Mouse (Mus musculus): ENCODE measurements around the gene Tmcc1. TPM values are rescaled to one million over a fixed set of nuclear protein-coding genes. Genes with fewer than 3 reads are reported as not detected.

The Tmcc1 gene
- polyA plus RNA-seq, 1 experiment from 2014 or later: 13.6 TPM

GRCm38 (mm10) chr6:116055001-116055471 is 138.2 kb downstream of the Tmcc1 start:
- no peaks in the 10 kb centered on the region for H3K27me3 ChIP-seq
- no peaks in the 10 kb centered on the region for H3K36me3 ChIP-seq
- 88% methylated on average over 1 of the region's 1 CpGs for WGBS
- H3K4me2 ChIP-seq (replicated peaks): no peak overlapping the region
- H3K9ac ChIP-seq: no peak overlapping the region
- H3K9me3 ChIP-seq (replicated peaks): no peaks in the 10 kb centered on the region
- peaks cover 4% of the 10 kb centered on the region; the same call in 1 of the 2 replicates for H3K4me1 ChIP-seq
- H3K27ac ChIP-seq (replicated peaks): no peak overlapping the region
- H3K4me3 ChIP-seq (replicated peaks): no peak overlapping the region
- ATAC-seq (ENCODE audit: insufficient number of reproducible peaks, low FRiP score, low TSS enrichment, low read depth): no peak

- no peak overlapping the region for H3K4me2 ChIP-seq (replicated peaks)
- H3K27me3 ChIP-seq: no peaks in the 10 kb centered on the region
- no peak overlapping the region for H3K4me3 ChIP-seq (replicated peaks)
- no peak overlapping the region for H3K27ac ChIP-seq (replicated peaks)
- WGBS: 74% methylated on average over 1 of the region's 1 CpGs
- no peak for ATAC-seq (ENCODE audit: insufficient number of reproducible peaks, low FRiP score, low TSS enrichment, low read depth)
- no peak overlapping the region for H3K9ac ChIP-seq
- peaks cover under 1% of the 10 kb centered on the region; the same call in 1 of the 2 replicates for H3K9me3 ChIP-seq (replicated peaks)
- H3K4me1 ChIP-seq: no peaks in the 10 kb centered on the region
- no peaks in the 10 kb centered on the region for H3K36me3 ChIP-seq
Observed at GRCm38 (mm10) chr6:116047896-116048295, 145.4 kb downstream of the Tmcc1 start.

GRCm38 (mm10) chr6:116047366-116047765 is 145.9 kb downstream of the Tmcc1 start:
- Histone ChIP-seq H3K36me3 (no peaks in the 10 kb centered on the region), H3K4me1 (no peaks in the 10 kb centered on the region), H3K4me2 (replicated peaks) (no peak overlapping the region), H3K27ac (replicated peaks) (no peak overlapping the region), H3K9ac (no peak overlapping the region), H3K9me3 (replicated peaks) (peaks cover 4% of the 10 kb centered on the region; the same call in 1 of the 2 replicates), H3K27me3 (no peaks in the 10 kb centered on the region), H3K4me3 (replicated peaks) (no peak overlapping the region)
- ATAC-seq (ENCODE audit: insufficient number of reproducible peaks, low FRiP score, low TSS enrichment, low read depth): no peak
- 52% methylated on average over 3 of the region's 3 CpGs for WGBS

GRCm38 (mm10) chr6:116044039-116044438 is 149.2 kb downstream of the Tmcc1 start:
- Histone ChIP-seq H3K27ac (replicated peaks) (no peak overlapping the region), H3K9me3 (replicated peaks) (peaks cover 4% of the 10 kb centered on the region; the same call in 1 of the 2 replicates), H3K9ac (no peak overlapping the region), H3K36me3 (no peaks in the 10 kb centered on the region), H3K4me3 (replicated peaks) (no peak overlapping the region), H3K4me1 (no peaks in the 10 kb centered on the region), H3K27me3 (no peaks in the 10 kb centered on the region), H3K4me2 (replicated peaks) (no peak overlapping the region)
- WGBS: 75% methylated on average over 2 of the region's 2 CpGs
- ATAC-seq (ENCODE audit: insufficient number of reproducible peaks, low FRiP score, low TSS enrichment, low read depth): no peak

GRCm38 (mm10) chr6:116038222-116038621 is 155.1 kb downstream of the Tmcc1 start:
- no peak overlapping the region for H3K9ac ChIP-seq
- no peak overlapping the region for H3K27ac ChIP-seq (replicated peaks)
- no peaks in the 10 kb centered on the region for H3K27me3 ChIP-seq
- no peaks in the 10 kb centered on the region for H3K4me1 ChIP-seq
- no peaks in the 10 kb centered on the region for H3K36me3 ChIP-seq
- no peak overlapping the region for H3K4me3 ChIP-seq (replicated peaks)
- H3K4me2 ChIP-seq (replicated peaks): no peak overlapping the region
- ATAC-seq (ENCODE audit: insufficient number of reproducible peaks, low FRiP score, low TSS enrichment, low read depth): no peak
- 85% methylated on average over 2 of the region's 2 CpGs for WGBS
- peaks cover 4% of the 10 kb centered on the region; the same call in 1 of the 2 replicates for H3K9me3 ChIP-seq (replicated peaks)

GRCm38 (mm10) chr6:116037281-116037831 is 155.9 kb downstream of the Tmcc1 start:
- Histone ChIP-seq H3K27ac (replicated peaks) (peak overlapping the region; percentile 44; the same call in 1 of the 2 replicates), H3K9me3 (replicated peaks) (no peaks in the 10 kb centered on the region), H3K4me3 (replicated peaks) (no peak overlapping the region), H3K9ac (no peak overlapping the region), H3K27me3 (no peaks in the 10 kb centered on the region), H3K36me3 (no peaks in the 10 kb centered on the region), H3K4me2 (replicated peaks) (no peak overlapping the region), H3K4me1 (no peaks in the 10 kb centered on the region)
- no peak for ATAC-seq (ENCODE audit: insufficient number of reproducible peaks, low FRiP score, low TSS enrichment, low read depth)
- WGBS: 84% methylated on average over 5 of the region's 5 CpGs

- no peak for ATAC-seq (ENCODE audit: insufficient number of reproducible peaks, low FRiP score, low TSS enrichment, low read depth)
Observed at GRCm38 (mm10) chr6:116036555-116036954, 156.7 kb downstream of the Tmcc1 start.

GRCm38 (mm10) chr6:116031052-116031451 is 162.2 kb downstream of the Tmcc1 start:
- Histone ChIP-seq H3K27me3 (no peaks in the 10 kb centered on the region), H3K4me3 (replicated peaks) (no peak overlapping the region), H3K4me1 (no peaks in the 10 kb centered on the region), H3K27ac (replicated peaks) (no peak overlapping the region), H3K9ac (no peak overlapping the region), H3K4me2 (replicated peaks) (no peak overlapping the region), H3K9me3 (replicated peaks) (no peaks in the 10 kb centered on the region), H3K36me3 (no peaks in the 10 kb centered on the region)
- no peak for ATAC-seq (ENCODE audit: insufficient number of reproducible peaks, low FRiP score, low TSS enrichment, low read depth)
- WGBS: 91% methylated on average over 5 of the region's 5 CpGs

More at GRCm38 (mm10) chr6:116036555-116036954, 156.7 kb downstream of the Tmcc1 start:
- Histone ChIP-seq H3K27me3 (no peaks in the 10 kb centered on the region), H3K4me2 (replicated peaks) (no peak overlapping the region), H3K9ac (no peak overlapping the region), H3K27ac (replicated peaks) (peak overlapping the region; percentile 44; the same call in 1 of the 2 replicates), H3K9me3 (replicated peaks) (no peaks in the 10 kb centered on the region), H3K4me3 (replicated peaks) (no peak overlapping the region), H3K36me3 (no peaks in the 10 kb centered on the region), H3K4me1 (no peaks in the 10 kb centered on the region)
- WGBS: 81% methylated on average over 2 of the region's 2 CpGs

- ATAC-seq (ENCODE audit: insufficient number of reproducible peaks, low FRiP score, low TSS enrichment, low read depth): no peak
- H3K27me3 ChIP-seq: no peaks in the 10 kb centered on the region
- 92% methylated on average over 4 of the region's 4 CpGs for WGBS
- H3K9me3 ChIP-seq (replicated peaks): peaks cover 9% of the 10 kb centered on the region
- no peak overlapping the region for H3K4me2 ChIP-seq (replicated peaks)
- no peak overlapping the region for H3K27ac ChIP-seq (replicated peaks)
- no peaks in the 10 kb centered on the region for H3K4me1 ChIP-seq
- no peak overlapping the region for H3K4me3 ChIP-seq (replicated peaks)
- no peak overlapping the region for H3K9ac ChIP-seq
- peaks cover 20% of the 10 kb centered on the region for H3K36me3 ChIP-seq
Observed at GRCm38 (mm10) chr6:116024666-116025065, 168.6 kb downstream of the Tmcc1 start.

GRCm38 (mm10) chr6:116021961-116022485 is 171.3 kb downstream of the Tmcc1 start:
- Histone ChIP-seq H3K36me3 (peaks cover 20% of the 10 kb centered on the region), H3K27ac (replicated peaks) (no peak overlapping the region), H3K9ac (no peak overlapping the region), H3K4me2 (replicated peaks) (no peak overlapping the region), H3K9me3 (replicated peaks) (peaks cover 9% of the 10 kb centered on the region), H3K4me1 (no peaks in the 10 kb centered on the region), H3K4me3 (replicated peaks) (no peak overlapping the region), H3K27me3 (no peaks in the 10 kb centered on the region)
- 78% methylated on average over 9 of the region's 9 CpGs for WGBS
- no peak; the same call in 1 of the 2 replicates for ATAC-seq (ENCODE audit: insufficient number of reproducible peaks, low FRiP score, low TSS enrichment, low read depth)

GRCm38 (mm10) chr6:116015902-116016301 is 177.4 kb downstream of the Tmcc1 start:
- Histone ChIP-seq H3K4me3 (replicated peaks) (no peak overlapping the region), H3K4me1 (no peaks in the 10 kb centered on the region), H3K27me3 (no peaks in the 10 kb centered on the region), H3K9ac (no peak overlapping the region), H3K4me2 (replicated peaks) (no peak overlapping the region), H3K9me3 (replicated peaks) (no peaks in the 10 kb centered on the region), H3K27ac (replicated peaks) (no peak overlapping the region), H3K36me3 (peaks cover 3% of the 10 kb centered on the region; the same call in 1 of the 2 replicates)
- WGBS: 95% methylated on average over 3 of the region's 3 CpGs
- ATAC-seq (ENCODE audit: insufficient number of reproducible peaks, low FRiP score, low TSS enrichment, low read depth): no peak

GRCm38 (mm10) chr6:116014111-116014510 is 179.2 kb downstream of the Tmcc1 start:
- H3K9me3 ChIP-seq (replicated peaks): no peaks in the 10 kb centered on the region
- no peak for ATAC-seq (ENCODE audit: insufficient number of reproducible peaks, low FRiP score, low TSS enrichment, low read depth)
- 80% methylated on average over 6 of the region's 6 CpGs for WGBS
- no peak overlapping the region for H3K27ac ChIP-seq (replicated peaks)
- H3K9ac ChIP-seq: no peak overlapping the region
- H3K4me3 ChIP-seq (replicated peaks): no peak overlapping the region
- H3K4me2 ChIP-seq (replicated peaks): no peak overlapping the region
- H3K4me1 ChIP-seq: no peaks in the 10 kb centered on the region
- no peaks in the 10 kb centered on the region for H3K27me3 ChIP-seq
- no peaks in the 10 kb centered on the region for H3K36me3 ChIP-seq
